Mouse (Mus musculus) CD8-positive naive resting alpha-beta T cell, adult 57 days (primary cell): ENCODE results near the gene Gm10638. TPM values are rescaled to one million over a fixed set of nuclear protein-coding genes. Genes with fewer than 3 reads are reported as not detected.

Experiments used
- total RNA-seq: library from RNA; stranded (reverse); gene quantifications from one replicate; pipeline ENCODE4 v1.2.4, GENCODE M21; 2023

Gm10638 gene
- total RNA-seq = 3.6 TPM

DNA sequence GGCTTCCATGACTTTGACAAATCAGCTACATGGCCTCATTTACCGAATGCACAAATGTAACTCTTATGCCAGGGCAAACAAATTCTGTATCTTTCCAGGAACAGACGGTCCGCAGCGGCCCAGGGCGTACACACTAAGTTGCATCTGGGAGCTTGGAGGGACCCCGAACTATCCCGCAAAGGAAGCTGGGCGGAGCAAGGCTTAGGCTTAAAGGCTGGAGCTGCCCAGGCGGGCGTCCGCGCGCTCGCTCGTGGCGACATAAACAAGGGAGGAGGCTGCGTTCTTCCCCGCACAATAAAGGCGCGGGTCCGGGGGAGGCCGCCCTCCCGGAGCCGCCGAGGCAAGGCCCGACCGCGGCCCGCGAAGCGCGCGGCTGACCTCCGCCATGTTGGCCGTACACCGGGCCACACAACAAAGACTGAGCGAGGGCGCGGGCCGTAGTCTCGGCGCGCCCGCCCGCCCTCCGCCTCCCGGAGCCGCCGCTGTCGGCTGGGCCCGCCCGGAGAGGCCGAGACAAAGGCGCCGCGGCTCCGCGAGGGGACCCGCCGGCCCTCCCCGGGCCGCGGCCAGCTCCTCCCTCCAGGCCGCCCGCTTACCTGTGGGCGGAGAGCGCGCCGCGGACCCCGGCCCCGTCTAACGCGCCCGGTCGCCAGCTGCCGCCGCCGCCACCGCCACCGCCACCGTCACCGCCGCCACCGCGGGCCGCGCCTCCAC lies at the start of gene Gm10638, which contains the start of gene Siah1a:
TSS of gene Gm10638 (plus strand) at position 479 of the 714 bp plus-strand sequence.
TSS of gene Siah1a (minus strand) at position 714 of the 714 bp plus-strand sequence.

Other genes starting within 250 kb of the Gm10638 start
- not detected for gene Abcc12, start 165.0 kb upstream of the Gm10638 start, total RNA-seq
- 94.4 TPM for gene Lonp2, start 121.7 kb upstream of the Gm10638 start, total RNA-seq
- gene Siah1a, start 235 bp downstream of the Gm10638 start, total RNA-seq = 42.4 TPM
- 18.8 TPM for gene N4bp1, start 139.6 kb downstream of the Gm10638 start, total RNA-seq